Mouse (Mus musculus) layer of hippocampus, adult 6 months (tissue): Measurements from ENCODE around the gene 4930519P11Rik. TPM values are rescaled to one million over a fixed set of nuclear protein-coding genes. Genes with fewer than 3 reads are reported as not detected.

Source experiments
- long read RNA-seq, 2 experiments: library from polyadenylated mRNA; unstranded; transcript quantifications; one replicate each; pipeline ENCODE4 v2.0.0; 2019 to 2020
- polyA plus RNA-seq: library from polyadenylated mRNA; unstranded; fragments of <200 nt; fragmentation: Nextera tagmentation; gene quantifications from 2 replicates; pipeline ENCODE4 v1.2.3, GENCODE M21; 2021

4930519P11Rik gene
- not detected in 2 replicates for polyA plus RNA-seq
- long read RNA-seq, experiment 1 = 0 reads
- long read RNA-seq, experiment 2 = 0 reads

DNA sequence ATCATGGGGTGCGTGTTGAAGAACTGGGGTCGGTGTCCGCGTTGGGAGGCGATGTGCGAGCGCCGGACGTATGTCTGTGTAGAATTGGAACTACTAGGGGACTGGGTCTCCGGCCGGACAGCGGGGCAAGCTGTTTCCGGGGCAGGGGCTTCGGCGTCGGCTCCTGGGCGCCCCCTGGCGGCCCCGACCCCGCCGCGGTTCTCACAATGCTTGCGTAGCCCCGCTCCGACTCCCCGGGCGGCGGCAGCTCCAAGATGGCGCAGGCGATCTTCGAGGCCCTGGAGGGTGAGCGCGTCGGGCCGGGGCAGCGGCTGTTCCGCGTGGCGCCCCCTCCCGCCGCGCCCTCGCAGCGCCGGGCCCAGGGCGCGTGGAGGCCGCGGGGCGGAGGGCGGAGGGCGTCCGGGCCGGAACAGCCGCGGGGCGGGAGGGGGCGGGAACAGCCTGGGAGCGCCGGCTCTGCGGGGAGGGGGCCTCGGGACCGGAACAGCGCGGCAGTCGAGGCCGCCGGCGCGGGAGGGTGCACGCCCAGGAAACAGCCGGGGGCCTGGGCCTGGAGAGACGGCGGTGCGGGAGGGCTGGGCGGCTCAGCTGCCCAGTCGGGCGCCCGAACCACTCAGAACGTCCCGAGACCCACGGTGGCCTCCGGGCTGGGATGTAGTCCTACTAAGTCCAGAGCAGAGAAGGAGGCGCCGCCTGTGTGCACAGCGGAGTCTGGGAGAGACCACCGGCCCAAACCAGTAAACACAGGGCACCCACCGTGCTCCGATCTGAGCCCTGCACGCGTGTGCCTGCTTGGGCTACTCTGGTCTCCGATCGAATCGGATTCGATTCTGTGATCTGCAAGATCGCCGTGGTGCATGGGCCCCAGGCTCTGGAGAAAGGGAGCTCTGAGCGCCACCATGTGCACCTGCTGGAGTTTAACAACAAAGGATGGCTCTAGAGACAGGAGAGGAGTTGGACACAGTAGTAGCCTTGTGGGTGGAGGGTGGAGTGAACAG, at the start of gene 4930519P11Rik, which contains the start of gene Zfp341:
4930519P11Rik (minus strand) TSS at position 320 of the 998 bp plus-strand sequence.
Zfp341 (plus strand) TSS at position 180 of the 998 bp plus-strand sequence.

GRCm38 (mm10) chr2:154651363-154651762, 38.1 kb upstream of the 4930519P11Rik start, which contains the start of gene Chmp4b:
Gene Chmp4b (plus strand): TSS chr2:154651705.

GRCm38 (mm10) chr2:154603638-154604153, 9.5 kb downstream of the 4930519P11Rik start, which contains the start of gene Pxmp4:
Gene Pxmp4 (minus strand): TSS chr2:154603708.

DNA sequence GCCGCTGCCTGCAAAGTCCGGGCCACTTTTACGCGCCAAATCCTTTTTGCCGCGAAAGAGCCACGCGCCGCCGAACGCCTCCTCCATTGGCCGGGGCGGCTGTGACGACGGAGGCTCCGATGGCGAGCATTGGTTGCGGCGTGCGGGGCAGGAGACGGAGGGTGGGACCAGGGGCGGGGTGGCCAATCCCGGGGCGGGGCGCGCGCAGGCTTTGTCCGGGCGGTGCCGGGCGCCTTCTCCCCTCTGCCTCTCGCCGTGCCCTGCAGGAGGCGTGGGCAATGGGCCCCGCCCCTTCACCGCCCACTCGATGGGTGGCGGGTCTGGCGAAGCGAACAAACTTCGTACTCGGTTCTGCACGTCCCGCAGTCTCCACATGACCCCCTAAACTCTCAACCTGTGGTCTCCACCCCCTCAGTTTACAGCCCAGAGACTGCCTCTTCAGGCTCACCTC, 43.4 kb downstream of the 4930519P11Rik start, which contains the start of gene E2f1:
E2f1 (minus strand) TSS at position 57 of the 451 bp plus-strand sequence.

Other genes with a start within 250 kb of the 4930519P11Rik start
- 7.7 and 8.4 TPM in 2 replicates for gene Cdk5rap1, start 240.4 kb downstream of the 4930519P11Rik start, polyA plus RNA-seq
- gene Snta1, start 205.3 kb downstream of the 4930519P11Rik start, polyA plus RNA-seq = 14.7 and 15.8 TPM in 2 replicates
- 33.8 and 49.0 TPM in 2 replicates for gene Cbfa2t2, start 177.0 kb downstream of the 4930519P11Rik start, polyA plus RNA-seq
- gene 1700003F12Rik, start 66.4 kb downstream of the 4930519P11Rik start, polyA plus RNA-seq = 1.7 TPM in 2 replicates
- gene Actl10, start 61.7 kb downstream of the 4930519P11Rik start, polyA plus RNA-seq = not detected in 2 replicates
- 27.0 and 29.4 TPM in 2 replicates for gene Necab3, start 54.5 kb downstream of the 4930519P11Rik start, polyA plus RNA-seq
- 2.0 and 2.5 TPM in 2 replicates for gene E2f1, start 43.5 kb downstream of the 4930519P11Rik start, polyA plus RNA-seq
- gene Pxmp4, start 9.7 kb downstream of the 4930519P11Rik start, polyA plus RNA-seq = 14.9 and 15.0 TPM in 2 replicates
- 1.4 and 1.5 TPM in 2 replicates for gene Zfp341, start 140 bp downstream of the 4930519P11Rik start, polyA plus RNA-seq
- gene Chmp4b, start 38.3 kb upstream of the 4930519P11Rik start, polyA plus RNA-seq = 9.3 and 11.8 TPM in 2 replicates
- not detected in 2 replicates for gene Gm14214, start 156.6 kb upstream of the 4930519P11Rik start, polyA plus RNA-seq
- gene Raly, start 177.7 kb upstream of the 4930519P11Rik start, polyA plus RNA-seq = 17.1 and 18.0 TPM in 2 replicates
- gene a, start 178.0 kb upstream of the 4930519P11Rik start, polyA plus RNA-seq = 0.33 TPM in 1 of 2 replicates, not detected in the other